Mouse (Mus musculus) right cerebral cortex, adult 2 months (tissue): ENCODE results near the gene Mras.

Experiments
- DNase-seq, 2 experiments: peaks; one replicate each; pipeline ENCODE4 v3.0.0; 2021 to 2022; ENCODE audit warnings: low spot score in 2 of 2

Mras gene

DNA sequence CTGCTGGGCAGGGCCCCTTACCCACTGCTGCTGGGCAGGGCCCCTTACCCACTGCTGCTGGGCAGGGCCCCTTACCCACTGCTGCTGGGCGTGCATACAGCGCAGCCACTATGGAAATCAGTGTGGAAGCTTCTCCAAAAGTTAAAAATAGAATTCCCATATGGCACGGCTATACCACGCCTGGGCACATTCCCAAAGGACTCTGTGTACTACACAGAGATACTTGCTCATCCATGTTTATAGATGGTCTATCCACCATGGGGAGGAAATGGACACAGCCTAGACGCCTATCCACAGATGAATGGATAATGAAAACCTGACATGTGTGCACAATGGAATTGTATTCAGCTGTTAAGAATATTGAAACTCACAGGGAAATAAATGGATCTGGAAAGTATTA, 3.8 kb upstream of the Mras start:
- DNase-seq = peak; percentile 74 to 80

DNA sequence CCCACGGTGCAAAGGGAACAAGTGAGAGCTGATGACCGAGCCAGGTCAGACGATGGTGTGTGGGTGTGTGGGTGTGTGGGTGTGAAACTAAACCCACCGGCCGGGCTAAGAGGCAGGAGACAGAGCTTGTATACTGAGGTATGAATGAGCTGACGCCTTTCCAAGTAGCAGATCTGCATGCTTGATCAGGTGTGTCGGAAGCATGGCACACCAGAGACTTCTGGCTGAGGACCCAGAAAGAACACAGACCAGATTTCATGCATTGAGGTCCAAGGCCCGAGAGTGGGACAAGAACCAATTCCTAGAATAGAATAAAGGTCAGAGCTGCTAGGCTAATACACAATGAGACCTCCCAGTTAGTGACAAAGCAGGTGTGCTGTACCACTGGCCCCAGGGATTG, 1.9 kb upstream of the Mras start:
- DNase-seq = no peak

DNA sequence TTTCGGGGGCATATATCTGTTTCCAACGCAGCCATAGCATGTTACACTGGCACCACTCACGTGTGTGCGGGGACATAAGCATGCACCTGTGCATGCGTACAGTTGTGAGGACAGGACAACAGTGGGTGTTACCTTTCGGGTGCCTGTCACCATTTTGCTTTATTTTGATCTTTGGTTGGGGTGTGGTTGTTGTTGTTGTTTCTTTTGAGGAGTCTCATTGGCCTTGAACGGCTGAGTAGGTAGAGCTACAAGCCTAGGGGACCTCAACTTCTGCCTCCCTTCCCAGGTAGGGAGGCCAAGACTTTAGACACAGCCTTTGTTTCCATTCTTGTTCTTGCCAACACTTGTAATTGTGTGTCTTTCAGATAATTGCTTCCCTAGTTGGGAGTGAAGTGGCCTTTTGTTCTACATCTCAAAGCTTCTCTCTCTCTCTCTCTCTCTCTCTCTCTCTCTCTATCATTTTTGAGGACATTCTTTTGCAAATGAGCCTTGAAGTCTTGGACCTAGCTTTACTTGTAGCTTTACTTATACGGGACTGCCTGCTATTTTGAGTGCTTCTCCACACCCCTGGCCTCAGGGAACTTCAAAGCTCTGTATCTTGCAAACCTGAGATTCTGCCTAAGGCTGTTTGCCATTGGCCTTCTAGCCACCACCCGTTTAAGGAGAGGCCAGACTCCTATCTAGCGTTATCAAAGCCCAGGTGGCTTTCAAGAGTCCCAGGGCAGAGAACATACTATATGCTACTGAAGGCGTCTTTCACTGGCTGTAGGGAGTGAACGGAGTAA, 792 bp upstream of the Mras start:
- no peak for DNase-seq

DNA sequence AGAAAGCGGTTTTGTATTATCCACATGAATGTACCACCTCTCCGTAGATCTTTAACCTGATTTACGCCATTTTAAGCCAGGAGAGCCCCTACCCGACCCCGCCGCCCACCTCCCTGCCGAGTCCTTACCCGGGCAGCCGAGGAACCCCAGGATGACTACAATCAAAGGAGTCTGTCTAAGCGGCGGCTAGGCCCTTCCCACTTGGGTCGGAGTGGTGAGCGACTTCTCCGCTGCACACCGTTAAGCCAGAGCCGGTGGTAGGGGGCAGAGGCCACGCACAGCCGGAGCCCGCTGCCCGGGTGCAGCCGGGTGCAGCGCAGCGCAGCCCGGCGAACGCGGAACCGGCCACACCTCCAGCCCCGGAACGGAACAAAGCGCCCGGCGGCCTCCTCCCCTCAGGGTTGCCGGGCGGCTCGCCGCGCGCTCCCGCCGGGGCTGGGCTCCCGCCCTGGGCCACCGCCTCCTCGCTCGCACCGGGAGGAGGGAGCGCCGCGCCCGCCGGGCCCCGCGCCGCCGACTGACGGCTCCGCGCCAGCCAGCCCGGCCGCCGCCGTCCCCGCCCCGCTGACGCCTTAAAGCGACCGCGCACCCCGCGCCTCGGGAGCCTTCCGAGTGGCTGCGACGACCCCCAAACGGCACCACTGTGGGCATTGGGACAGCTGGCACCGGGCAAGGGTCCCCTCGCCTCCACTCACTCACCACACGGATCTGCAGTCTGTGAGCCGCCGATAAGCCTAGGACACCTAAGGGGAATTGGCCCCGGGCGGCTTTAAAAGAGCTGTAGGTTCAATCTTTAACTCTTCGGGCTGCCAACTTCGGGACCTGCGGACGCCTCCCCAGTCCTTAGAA, 775 bp downstream of the Mras start:
- DNase-seq = peak; percentile 73 to 75

DNA sequence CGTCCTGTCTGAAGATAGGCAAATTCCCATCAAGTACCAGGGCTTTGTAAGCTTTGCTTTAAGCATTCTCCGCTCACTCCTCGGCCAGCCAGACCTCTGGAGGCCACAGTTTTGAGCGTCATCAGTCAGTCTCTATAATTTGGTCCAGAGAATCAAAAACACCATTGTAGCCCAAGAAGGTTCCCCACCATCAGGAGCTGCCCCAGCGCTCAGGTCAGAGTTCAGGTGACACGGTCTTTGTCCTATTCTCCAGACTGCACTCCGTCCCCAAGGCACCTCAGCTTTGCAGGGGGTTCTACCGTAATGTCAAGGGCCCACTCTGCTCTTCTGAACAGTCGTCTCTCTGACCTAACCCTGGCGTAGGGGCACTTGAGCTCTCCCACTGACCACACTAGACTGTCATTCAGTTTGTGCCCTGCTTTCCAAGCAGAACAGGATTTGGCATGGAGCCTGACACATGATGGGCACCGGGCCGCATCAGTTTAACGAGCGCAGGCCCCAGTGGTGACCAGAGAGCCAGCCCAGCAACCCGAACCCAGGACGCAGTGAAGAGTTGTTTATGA, 1.5 kb downstream of the Mras start:
- no peak for DNase-seq

DNA sequence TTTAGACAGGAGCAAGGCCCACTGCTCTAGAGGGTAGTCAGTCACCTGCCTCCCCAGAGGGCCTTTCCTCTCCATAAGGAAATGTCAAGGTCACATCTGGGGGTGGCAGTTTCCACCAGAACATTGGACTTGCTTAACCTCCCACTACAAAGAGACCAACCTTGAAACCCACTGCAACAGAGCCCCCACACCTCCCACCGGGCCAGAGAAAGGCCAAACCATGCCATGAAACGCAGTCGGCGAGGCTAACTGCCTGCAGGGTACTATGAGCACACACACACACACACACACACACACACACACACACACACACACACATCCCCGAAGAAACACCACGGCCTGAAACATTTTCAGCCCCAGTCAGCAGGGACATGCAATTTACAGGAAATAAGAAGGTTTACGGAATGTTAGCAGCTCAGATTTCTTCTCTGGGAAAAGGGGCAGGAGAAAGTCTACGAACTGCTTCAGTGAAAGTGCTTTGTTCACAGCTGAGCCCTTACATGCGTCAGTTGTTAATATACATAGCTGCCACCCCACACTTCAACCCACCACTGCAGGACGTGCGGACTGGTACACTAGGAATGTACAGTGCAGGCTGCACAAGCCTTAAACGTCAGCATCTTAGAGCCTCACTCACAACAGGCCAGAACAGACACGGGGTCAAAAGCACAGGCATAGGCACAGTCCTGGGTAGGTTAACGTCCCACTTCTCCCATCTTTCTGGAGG, 2.1 kb downstream of the Mras start:
- DNase-seq = peak; percentile 74 to 79

DNA sequence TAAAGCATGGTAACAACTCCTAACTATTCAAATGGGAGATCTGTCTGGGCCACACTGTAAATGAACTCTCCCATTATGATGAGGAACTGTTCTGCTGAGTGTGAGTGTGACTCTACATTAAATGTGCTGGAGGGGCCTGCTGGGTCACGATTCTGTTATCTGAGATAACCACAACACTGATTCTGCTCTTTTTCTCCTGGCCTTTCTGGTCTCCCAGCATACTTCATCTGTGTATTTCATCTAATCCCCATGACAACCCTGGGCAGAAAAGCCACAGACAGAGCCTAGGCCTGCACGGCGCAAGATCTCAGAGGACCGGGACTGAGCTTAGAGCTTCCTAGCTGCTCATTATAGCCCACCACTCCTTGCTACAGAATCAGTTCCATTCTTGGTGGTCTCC, 4.7 kb downstream of the Mras start:
- DNase-seq = no peak

DNA sequence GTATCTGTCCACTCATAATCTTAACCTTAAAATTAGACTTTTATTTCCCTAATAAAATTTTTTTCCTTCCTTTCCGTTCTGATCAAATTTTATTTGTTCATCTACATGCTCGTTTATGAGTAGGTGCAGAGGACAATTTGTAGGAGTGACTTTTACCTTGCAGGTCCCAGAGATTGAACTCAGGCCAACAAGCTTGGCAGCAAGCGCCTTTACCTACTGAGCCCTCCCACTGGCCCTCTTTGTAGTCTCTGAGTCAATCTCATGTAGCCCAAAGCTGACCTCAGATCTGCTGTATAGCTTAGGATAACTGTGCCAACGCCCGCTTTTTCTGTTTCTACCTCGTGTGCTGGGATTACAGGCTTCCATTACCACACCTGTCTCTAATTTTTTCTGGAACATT, 5.2 kb downstream of the Mras start:
- no peak for DNase-seq

DNA sequence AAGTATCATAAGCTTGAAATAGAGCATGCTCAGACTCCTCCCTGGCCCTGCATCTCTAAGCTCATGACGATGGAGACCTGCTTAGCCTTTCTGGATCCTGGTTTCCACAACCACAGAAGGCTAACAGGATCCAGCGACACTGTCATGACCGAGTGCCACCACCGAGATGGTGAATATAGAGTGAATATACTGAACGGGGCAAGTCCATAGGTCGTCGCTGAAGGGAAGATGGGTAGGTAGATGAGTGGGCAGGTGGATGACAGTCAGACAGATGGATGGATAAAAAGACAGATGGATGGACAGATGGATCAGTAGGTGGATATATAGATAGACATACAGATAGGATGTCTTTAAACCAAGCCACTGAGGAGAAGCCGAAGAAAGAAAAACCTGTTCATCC, 5.8 kb downstream of the Mras start:
- DNase-seq = peak in 1 of 2 experiments; percentile 52

DNA sequence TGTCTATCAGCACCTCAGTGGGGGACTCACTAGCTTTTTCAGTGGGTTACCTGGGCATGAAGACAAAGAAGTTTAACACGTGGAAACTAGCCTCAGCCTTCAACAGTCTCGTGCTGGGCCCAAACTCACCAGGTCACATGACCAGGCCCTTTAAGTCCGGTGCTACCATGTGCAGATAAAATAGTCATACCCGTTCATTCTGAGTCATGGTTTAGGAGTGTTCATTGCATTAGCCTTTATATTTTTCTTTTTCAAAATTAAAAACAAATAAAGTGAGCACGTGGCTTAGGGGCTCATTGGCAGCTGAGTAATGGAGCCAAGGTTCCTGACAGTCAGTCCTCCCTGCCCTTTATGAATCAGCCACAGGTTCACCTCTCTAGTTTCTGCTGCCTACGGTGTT, 6.4 kb downstream of the Mras start:
- DNase-seq = no peak

DNA sequence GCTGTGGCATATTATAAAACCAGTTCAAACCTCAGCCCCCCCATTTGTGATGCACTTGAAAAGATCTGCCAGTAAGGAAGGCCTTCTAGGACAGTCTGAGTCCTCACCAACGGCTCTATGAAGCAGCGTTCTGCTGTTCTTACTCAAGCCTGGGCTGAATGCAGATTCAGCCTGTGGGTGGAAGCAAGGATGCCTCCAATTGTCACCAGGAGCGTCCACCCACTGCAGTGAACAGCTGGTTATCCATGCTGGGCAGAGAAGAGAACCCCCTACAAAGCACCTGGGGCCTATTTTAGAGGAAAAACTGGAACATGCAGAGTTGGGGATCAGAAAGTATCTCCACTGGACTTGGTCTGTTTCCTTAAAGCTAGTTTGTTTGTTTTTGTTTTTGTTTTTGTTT, 7.3 kb downstream of the Mras start:
- DNase-seq = peak in 1 of 2 experiments; percentile 68

DNA sequence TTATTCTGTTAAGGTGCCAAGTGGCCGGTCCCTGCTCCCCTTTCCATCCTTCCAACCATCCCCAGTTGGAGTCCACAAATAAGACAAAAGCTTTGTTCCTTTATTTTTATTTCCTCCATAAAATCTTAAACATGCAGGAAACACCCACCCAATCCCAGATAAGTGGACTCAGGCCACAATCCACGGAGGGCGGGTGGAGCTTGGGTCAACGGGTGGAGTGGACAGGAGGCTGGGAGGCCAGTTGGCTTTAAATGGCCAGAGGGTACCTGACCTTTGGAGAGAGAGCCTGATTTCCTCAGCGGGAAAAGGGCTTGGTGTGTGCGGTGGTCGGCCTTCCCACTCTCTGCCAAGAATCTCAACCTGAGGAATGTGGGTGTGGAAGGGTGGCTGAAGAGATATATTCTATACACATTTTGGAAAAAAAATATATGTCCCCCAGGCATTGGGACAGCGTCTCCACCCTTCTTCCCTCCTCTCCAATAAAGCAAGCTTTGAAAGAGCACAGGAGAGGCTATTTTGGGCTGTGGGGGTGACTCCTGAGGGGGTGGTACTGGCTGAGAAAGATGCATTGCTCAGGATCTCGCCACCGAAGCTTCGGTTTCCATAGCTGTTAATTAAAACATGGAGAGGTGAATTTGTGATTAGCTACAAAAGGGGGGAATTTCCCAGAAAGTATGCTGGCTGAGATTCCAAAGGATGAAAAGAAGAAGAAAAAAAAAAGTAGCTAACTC, 8.4 kb downstream of the Mras start:
- DNase-seq = peak in 1 of 2 experiments; percentile 75

DNA sequence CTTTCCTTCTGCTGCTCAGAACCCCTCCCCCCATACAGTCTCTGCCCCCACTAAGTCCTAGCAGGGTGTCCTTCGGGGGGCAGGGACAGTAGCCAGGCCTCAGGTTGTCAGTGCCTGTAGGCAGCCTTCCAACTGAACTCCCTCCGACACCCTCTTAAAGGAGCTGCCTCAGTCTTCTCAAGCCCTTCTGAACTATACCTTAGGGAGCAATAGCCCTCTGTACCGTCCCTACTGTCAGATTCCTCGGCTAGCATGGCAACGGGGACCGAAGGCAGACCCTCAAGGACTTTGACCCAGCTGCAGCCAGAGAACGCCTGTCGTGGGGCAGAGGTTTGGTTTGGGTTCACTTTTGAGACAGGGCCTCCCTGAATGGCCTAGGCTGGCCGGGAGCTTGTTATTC, 11.9 kb downstream of the Mras start:
- no peak for DNase-seq

DNA sequence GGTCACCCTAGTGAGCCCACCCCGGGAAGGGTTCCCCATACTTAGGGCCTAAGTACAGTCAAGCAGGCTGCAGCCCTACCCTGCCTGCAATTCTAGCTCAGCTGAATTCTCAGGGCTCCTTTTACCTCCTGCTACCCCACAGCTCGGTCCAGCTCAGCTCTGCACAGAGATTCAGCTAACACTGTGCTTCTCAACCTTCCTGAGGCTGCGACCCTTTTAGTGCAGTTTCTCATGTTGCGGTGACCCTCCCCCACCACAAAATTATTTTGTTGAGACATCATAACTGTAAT, 12.7 kb downstream of the Mras start:
- DNase-seq = no peak

DNA sequence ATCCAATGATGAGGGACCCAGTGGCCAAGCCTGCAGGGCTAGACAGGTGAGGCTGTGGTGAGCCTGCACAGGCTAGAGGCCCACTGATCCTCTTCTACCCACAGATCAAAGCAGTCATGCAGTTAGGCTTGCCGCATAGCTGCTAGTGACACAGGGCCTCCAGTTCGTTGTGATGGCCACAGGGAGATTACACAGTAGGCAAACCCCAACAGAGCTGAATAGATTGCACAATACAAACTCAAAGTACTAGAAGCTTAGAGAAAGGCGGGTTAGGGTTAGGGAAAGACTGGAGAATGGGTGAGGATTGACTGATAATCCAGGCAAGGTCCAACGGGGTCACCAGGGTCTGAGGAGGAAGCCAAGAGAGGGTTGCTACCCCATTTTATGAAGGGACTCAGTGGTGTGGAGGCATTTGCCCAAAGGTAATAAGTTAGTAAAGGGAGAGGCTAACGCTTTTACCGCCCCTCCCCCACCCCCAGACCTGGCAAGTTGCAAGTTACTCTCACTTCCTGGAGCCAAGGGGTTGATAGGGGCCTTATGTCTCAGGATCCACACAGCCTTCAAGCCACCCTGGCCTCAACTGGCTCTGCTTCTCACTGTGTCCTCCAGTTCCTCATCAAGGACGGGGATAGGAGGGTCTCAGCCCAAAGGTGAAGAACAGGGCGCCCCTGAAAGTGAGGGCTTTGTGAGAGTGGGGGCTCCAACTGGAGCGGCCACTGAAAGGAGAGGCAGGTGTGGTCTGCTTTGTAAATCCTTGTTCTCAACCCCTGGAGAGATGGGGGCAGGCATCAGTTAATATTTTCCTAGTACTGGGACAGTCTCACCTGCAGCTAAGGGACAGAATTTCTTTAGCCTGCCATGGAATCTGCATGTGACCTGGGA, 13.2 kb downstream of the Mras start:
- no peak for DNase-seq

DNA sequence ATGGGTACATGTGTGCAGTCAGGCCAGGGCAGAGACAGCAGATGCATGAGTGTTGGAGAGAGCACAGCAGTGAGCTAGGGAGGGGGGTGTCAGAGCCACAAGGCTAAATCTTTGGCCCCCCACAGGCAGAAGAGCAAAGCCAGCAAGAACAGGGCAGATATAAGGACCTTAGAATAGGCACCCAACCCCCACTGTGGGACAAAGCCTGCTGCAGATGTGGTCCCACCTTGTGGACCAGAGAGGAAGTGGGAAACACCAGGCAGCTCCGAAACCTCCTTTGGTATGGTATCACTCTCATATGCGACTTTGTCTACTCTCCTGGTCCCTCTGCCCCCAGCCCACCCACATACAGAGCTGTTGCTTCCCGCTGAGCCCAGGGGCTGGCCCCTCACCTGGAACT, 15.3 kb downstream of the Mras start:
- no peak for DNase-seq

DNA sequence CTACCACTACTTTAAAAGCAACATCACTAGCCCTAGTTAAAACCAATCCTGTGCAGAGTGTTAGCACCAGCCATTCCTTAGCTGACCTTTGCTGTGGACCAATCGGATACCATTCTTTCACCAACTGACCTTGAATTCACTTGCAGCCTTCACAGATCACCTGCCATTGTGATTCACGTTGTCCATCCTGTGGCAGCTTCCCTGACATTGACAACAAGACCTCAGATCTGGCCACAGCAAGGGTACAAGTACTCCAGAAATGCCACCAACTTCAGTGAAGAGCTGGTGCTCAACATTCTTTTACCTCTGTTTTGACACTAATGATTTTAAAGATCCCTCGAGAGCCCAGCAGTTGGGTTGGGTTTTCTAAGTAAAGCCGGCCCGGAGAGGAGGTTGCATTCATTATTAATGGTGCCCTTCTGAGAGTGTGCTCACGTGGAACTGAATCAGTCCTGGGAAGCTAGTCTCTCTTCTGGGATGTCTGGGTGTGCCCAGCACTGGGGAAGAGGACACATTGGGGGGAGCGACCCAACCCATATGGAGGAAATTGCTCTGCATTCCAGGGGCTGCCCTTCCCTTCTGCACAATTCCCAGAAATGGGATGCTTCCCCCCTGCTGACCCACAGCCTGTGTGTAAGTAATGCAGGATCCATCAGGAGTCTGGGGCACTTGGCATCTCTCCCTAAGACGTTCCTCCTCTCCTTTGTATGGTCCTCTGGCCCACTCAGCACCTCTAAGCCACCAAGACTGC, 17.1 kb downstream of the Mras start:
- no peak for DNase-seq

DNA sequence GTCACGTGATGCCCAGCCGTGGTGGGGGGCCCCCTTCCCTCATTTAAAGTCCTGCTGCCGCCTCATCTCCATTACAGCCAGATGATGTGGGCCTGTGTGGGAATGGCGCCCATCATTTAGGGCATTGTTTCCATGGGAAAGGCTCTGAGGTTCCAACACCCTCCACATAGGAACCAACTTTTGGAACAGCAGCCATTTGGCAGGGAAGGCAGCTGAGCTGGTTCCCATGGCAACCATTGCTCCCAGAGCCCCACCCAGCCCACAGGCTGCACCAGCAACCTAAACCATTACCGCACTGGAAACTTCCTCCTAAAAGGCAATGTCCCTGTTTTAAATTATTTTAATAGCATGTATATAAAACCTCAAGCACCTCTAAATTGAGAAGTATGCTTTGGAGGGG, 18.8 kb downstream of the Mras start:
- DNase-seq = peak; percentile 62 to 68

DNA sequence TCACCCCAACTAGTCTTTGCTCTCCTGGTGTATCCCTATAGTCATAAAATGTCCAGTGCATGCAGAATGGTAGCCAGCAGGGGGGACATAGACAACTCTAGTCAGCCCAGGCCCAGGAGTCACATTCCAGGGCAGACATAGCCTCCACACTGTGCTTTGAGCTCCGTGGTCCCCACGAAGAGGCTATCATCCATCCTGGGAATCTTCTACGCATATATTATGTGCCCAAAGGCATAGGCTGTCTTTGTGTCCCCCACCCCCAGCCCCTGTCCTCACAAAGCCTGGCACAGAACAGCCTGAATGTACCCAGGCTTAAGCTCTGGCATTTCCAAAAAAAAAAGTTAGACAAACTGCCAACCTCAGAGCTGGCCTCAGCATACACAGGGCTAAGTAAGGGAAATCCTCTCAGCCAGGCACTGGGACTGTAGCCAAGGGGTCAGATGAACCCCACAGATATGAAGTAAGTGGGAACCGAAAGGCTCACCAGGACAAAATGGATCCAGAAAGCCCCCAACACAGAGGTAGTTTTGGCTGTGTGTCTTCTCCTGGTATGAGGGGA, 19.8 kb downstream of the Mras start:
- no peak for DNase-seq

DNA sequence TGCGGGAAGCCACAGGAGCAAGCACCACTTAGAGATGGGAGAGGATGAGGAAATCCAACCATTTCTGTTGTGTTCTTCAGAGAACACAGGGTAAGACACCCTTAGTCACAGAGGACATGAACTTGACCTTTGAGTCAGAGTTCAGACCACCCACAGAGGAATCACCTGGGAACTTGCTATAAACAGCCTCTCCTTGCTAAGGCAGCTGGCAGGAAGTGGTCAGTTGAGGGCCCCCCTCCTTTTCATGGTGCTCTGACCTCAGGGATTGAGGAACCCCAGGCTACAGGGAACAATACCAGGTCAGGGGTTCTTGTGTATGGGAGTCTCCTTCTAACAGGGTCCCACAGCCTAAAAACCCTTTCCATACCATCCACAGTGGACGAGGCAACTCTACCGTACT, 20.4 kb downstream of the Mras start:
- DNase-seq = no peak
